Mouse (Mus musculus) bone marrow macrophage, adult 2 months (primary cell): ENCODE data around the gene Ppm1a.

Experiments
- CTCF ChIP-seq: IDR thresholded peaks from 2 replicates; pipeline ENCODE4 v1.5.1; 2012; ENCODE audit warnings: low read depth, mild to moderate bottlenecking, low read length, moderate library complexity
- POLR2A ChIP-seq: IDR thresholded peaks from 2 replicates; pipeline ENCODE4 v1.6.1; 2012; ENCODE audit warnings: mild to moderate bottlenecking, low read depth, low read length, borderline replicate concordance

DNA sequence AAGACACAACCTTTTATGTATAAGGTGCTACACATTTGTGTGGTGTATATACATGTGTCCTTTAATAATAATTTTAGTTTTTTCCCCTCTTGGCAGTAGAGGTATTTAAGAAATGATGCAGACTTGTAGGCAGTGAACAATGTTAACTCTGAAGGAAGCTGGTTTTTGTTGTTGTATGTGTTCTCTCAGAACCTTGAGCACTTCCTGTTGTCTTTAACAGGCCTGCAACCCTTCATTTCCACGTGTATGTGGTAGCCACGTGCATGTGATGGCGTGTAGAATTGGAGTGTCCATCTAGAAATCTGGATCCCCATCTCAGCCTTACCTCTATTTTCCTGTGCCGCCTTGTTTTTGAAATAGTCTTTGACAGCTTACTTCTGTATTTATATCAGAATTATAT is 20.0 kb downstream of the Ppm1a start:
- TF ChIP-seq CTCF (no peak), POLR2A (no peak)
